Mouse (Mus musculus) cerebellum, adult (tissue): ENCODE measurements at regions not wholly inside any gene's neighbourhood (a gene's known extent, or its start where the extent isn't known, plus 50 kb on each side); places are given as distances from the start of the nearest gene placed in this dataset.

Source experiments
- ATAC-seq: cut with Nextera tagmentation; 2 replicates; pipeline ENCODE4 v1.9.2; 2017; ENCODE audit warnings: mild to moderate bottlenecking, moderate library complexity, mixed read lengths; ENCODE audit not compliant: insufficient number of reproducible peaks, low FRiP score, low TSS enrichment

DNA sequence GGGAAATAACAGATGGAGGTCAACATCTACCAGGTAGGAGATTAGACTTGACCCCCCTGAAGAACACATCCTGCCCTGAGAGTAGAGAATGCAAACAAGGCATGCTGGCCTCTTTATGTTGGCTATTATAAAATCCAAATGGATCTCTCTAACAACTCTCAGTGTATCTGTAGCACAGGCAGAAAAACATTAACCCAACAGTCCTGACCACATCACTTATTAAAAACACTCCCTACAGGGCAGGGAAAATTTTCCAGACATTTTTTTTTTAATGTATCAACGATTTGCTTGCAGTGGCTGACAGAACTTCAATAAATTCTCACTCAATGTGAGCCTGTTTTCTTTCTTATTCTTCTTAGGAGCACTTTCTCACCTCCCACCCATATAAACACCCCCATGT lies 511.4 kb downstream of the Cdk5rap2 start:
- no peak for ATAC-seq

DNA sequence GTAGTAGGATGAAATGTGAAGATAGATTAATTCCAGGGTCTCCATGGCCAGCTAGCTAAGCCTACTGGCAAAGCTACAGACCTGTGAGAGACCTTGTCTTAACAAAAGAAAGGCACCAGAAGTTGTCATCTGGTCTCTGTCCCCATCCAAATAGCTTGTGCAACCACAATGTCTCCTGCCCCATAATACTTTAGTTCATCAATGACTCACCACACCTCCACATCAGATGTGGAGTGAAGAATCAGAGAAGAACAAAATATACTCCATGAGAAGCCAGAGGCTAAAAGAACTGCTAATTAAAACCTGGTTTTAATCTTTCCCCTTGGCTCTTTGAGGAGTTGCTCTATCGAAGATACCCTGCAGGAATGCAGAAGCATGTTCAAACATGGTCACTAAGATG lies 514.1 kb downstream of the Cdk5rap2 start:
- ATAC-seq: no peak

DNA sequence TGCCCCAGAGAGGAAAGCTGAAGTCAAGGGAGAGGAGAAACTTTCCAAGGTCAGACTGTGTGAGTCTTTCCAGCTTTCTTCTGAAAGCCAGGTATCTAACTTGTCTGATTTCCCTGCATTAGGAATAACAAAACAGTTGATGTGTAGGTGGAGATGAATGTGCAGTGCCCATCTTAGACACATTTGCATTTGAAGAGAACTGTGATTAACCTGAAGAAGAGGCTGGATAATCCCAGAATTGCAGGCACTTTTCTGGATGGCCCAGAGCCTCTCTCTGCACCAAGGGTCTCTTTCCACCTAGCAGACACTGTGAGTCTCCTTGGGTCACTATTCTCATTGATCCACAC lies 517.4 kb downstream of the Cdk5rap2 start:
- ATAC-seq: no peak

DNA sequence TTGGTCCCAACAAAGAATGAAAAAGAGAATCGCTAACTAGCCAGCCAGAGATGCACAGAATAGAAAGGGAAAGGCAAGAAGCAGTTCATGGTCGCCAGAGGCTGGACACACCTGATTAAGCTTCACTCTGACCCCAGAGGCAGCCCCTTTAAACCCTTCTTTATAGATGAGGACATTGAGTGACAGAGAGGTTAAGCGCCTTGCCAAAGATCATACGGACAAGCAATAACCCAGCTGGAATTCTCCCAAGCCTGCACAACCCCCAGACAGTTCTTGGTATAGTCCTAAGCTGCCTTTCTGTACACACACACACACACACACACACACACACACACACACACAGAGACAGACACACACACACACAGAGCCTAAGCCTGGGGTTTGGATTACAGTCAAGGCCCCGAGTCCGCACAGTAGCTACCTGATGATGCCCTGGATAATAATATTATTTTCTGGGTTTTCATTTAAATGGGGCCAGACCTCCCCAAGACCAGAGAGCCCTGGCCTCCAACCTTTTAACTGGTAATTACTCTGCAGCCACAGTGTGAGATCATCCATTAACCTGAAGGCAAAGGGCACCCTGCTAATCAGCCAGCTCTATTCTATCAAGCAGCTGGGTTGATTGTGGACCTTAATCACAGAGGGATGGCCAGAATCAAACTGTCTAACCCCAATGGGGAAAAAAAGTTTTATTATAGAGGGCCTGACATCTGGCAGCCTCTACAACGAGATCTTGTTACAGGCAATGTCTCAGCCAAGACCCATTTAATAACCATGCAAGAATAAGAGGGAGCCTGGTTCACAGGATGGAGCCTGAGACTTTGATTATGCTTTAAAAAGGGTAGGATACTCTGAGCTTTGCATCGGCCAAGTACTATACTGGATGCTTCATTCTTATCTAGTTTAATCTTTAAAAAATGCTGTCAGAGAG lies 518.1 kb downstream of the Cdk5rap2 start:
- no peak for ATAC-seq

DNA sequence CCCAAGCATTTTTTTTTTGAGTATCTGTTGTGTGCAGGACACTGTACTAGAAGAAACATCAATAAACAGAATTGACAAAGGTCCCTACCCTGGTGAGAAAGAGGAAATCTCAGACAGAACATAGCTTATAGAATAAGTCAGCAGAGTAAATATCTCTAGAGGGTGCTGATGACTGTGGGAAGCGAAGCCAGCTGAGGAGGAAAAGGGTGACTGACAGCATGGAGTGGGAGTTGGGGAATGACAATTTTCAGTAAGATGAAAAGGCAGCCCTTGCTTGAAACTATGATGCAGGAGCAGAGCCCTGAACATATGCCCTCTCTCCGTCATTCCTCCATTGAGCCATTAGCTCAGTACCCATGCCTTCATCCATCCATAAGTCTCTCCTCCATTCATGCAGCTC lies 519.6 kb downstream of the Cdk5rap2 start:
- ATAC-seq: no peak

DNA sequence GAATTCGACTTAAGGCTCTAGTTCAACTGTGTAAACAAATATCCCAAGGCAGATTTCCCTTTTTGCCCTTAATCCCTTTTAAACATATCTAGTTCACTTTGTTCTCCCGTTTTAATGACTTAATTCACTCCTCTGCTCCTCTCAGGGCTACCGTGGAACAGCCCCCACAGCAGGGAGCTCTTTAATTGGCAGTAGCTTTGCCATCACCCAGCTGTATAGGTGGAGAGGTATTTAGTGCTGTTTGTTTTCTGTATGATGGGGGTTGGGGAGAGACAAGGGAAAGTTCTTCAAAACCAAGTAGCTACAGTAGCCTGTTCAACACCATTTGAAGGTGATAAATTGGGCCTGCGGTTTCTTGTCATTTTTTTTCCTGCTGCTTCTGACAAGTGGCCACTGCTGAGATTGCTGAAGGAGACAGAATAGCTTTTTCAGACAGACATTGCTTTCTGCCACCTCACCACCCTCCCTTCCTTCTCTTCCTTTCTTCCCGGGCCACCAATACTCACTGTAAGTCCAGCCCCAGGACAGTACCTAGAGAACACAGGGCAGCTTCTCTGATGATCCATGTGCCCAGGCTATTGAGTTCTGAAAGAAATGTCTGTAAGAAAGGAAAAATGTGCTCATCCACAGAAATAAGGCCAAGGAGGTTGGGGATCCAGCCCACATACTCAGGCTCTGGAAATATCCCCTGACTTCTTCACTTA lies 520.2 kb downstream of the Cdk5rap2 start:
- ATAC-seq: no peak

DNA sequence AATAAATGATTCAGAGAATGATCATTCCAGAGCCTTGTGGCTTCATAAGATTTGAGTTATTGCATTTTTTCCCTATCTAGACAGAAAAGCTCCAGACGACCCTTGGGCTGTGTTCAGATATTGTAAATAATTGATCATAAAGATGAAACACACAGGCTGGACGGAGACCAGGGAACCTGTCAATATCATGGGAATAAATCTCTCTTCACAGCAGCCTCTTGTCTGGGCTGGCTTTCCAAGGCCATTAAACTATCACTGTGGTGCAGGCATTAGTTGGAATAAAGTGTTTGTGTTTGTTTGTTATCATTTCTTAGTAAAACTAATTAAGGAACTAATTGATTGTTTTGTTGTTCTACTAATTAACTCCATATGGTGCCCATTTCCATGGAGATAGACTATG lies 533.5 kb downstream of the Cdk5rap2 start:
- ATAC-seq: no peak

DNA sequence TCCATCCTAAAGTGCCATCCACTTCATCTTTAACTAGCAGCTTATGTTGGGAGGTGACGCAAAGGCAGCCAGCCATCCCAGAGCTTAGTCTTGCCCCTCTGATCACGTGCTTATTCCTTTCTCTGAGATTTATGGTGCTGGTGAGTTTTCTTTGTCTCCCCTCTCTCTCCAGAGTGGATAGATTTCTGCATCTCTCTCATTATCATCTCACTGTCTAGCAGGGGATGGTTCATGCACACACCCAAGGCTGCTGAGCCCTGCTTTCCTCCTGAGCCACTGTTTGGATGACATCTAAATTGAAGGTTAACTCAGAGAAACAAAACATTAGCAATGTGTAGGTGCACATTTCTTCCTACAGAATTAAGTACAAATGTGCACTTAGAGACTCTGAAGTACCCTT lies 539.6 kb downstream of the Cdk5rap2 start:
- no peak for ATAC-seq

DNA sequence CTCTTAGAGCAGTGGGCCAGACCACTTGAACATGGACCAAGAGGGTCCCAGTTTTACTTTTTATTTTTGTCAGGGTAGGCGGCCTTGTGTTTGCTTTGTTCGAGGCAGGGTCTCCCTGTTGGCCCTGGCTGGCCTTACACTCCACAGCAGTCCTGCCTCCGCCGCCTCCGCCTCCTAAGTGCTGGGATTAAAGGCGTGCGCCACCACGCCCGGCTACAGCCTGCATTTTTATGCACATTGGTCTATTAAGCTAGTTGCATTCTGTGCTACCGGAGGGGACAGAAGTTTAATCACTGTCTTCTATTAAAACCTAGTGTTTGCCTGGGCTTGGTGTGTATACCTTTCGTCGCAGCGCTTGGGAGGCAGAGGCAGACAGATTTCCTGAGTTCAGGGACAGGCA lies 555.2 kb downstream of the Cdk5rap2 start:
- no peak for ATAC-seq

DNA sequence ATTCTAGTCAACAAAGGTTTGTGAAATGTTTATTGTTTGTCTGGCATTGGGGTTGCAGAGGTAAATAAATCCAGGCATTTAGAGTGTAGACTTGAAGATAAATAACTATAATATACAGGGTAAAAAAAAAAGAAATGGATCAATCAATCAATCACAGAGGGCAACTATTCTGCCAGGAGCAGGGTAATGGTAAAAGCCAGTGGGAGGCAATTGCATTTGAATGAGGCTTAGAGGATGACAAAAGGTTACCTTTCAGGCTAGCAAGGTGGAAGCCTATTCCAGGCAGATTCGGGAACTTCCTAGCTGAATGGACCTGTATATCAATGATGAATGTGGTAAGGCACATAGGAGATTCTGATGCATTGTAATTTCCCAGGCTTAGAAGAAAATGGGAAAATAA lies 557.6 kb downstream of the Cdk5rap2 start:
- no peak for ATAC-seq

DNA sequence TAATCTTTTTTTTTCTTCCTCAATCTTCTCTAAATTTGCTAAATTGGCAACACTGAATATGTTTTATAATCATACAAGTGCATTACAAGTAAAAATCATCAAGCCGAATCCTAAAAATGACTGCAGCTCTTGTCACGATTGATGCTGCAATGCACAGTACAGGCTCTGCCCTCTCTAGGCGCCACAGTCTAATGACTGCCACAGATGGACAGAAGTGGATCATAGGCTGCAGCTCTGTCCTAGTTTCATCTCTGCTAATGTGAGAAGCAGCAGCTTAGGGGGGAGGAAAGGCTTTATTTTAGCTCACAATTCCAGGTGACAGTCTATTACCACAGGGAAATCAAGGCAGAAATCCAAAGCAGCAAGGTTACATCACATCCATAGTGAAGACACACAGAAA lies 560.8 kb downstream of the Cdk5rap2 start:
- ATAC-seq: peak; percentile 73; the same call in 1 of the 2 replicates

DNA sequence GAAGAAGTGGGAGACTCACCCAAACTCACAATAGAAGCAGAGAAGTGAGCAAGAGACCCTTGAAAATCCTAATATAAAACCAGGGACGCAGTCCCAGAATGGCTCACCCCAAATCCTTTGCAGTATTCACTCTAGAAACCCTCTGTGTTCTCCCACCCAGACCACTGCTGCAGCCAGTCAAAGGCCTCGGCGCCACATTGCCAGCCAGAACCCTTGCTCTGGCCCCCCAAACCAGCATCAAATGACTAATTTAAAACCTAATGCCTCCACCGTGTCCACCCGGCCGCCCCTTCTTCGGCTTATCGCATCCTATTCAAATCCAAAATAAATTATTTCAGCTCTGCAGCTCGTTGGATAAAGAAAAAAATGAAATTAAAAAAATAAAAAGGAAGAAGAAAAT lies 570.4 kb downstream of the Cdk5rap2 start:
- no peak for ATAC-seq

DNA sequence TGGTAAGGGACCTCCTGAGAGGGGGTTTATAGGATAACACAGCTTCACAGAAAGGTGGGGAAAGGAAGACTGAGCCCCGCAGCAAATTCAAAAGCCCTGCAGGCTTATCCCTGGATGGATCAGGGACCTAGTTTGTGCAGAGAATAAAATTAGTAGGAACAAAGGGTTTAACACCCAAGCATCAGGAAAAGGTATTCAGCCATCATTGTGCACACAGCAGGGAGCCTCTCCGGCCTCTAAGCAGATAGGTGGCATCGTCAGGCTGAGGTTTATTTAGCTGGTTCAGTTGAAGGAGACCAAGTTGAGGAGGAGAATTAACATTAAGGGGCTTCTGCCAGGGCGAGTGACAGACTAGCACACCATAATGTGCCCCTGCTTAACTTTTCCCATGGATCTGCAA lies 571.3 kb downstream of the Cdk5rap2 start:
- ATAC-seq: no peak

DNA sequence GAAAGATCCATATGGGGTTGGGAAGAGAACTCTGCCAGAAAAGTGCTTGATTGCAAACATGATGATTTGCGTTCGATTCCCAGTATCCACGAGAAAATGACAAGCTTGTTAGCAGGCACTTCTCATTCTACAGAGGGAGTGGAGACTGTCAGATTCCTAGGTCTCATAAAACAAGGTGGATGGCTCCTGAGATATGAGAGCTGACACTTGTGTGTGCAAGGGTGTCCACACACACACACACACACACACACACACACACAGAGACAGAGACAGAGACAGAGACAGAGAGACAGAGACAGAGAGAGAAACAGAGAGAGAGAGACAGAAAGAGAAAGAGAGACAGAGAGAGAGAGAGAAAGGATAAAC lies 585.4 kb downstream of the Cdk5rap2 start:
- no peak for ATAC-seq

DNA sequence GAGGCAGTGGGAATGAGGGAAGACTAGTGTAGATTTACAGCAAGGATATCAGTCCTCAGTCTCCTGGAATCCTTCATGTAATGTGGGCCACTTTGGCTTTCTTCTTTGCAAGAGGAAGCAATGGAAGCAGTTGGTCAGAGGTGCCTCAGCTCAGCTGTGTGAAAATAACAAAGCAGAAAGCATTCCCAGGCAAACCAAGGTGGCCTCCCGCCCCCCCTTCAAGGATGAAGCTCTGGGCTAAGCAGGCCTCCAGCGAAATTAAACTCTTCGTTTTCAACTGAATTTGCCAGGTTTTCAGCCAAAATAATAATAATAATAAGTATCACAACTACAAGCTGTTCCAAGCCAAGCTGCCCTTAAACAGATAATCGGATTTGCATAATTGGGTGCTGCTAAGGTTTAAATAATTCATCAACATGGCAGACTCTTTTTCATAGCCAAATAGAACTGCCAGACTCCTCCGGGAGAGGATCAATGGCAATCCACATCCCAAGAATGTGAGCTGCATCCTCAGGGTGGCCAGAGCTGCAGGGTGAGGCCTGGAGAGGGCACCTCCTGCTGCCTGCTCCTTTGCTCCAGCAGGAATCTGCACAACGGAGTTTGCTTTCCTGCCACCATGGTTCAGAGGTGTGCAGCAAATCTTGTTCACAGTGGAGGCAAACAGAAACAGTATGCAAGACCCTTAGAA lies 585.9 kb downstream of the Cdk5rap2 start:
- no peak for ATAC-seq

DNA sequence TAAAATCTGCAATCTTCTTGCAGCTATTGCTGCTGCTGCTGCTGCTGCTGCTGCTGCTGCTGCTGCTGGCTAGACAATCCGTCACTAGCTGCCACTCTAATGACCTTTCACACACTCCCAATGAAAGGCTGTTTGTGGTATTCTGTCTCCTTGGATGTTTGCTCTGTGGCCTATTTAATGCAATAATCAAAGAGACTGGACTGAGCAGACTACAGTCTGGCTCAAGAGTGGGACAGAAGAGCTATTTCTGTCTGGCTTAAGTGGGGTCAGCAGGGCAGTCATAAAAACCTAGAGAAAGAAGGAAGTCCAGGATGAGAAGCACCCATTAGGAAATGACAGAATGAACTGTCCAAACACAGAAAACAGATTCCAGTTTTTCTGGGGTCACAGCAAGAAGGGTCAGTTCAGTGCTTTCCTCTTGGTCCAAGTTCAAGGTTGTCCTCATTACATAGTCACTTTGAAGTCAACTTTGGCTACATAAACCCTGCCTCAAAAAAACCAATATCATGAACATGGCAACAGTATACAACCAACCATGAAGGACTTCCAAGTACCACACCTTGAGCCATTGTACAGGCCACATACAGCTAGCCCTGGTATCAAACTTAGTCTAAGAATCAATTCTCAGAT lies 586.8 kb downstream of the Cdk5rap2 start:
- ATAC-seq: no peak

DNA sequence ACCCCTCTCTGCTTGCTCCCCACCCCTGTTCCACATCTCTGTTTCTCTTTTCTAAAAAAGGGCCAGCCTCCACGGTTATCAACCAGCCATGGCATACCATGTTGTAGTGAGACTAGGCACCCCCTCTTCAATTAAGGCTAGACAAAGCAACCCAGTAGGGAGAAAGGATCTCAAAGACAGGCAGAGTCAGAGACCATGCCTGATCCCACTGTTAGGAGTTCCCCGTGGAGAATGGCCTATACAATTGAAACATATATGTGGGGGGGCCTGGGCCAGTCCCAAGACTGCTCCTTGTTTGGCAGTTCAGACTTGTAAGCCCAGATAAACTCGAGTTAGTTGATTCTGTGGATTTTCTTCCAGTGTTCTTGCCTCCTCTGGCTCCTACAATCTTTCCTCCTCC lies 591.4 kb downstream of the Cdk5rap2 start:
- ATAC-seq: no peak

DNA sequence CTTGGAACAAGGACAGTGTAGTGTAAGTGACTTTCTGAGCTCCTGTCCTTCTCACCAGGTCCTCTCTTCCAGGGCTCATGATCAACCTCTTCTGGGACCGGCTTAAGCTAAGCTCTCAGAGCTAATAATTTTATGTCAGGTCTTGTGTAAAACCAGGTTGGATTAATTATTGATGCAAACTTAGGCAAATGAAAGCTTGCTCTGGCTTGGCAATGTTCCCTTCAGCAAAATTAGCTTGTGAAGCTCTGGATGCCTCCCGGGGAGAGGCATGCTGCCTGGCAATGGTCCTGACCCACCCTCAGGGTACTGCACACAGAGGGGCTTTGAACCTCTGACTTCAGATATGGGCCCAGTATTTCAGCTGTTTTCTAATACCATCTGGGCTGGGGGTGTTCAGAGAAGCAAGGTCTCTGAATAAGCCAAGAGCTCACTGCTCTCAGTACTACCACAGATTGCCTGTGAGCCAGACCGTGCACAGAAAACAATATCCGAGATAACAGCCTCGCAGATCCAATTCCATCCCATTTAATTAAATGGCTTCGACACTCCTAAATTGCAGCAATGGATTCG lies 624.7 kb downstream of the Cdk5rap2 start:
- no peak for ATAC-seq

DNA sequence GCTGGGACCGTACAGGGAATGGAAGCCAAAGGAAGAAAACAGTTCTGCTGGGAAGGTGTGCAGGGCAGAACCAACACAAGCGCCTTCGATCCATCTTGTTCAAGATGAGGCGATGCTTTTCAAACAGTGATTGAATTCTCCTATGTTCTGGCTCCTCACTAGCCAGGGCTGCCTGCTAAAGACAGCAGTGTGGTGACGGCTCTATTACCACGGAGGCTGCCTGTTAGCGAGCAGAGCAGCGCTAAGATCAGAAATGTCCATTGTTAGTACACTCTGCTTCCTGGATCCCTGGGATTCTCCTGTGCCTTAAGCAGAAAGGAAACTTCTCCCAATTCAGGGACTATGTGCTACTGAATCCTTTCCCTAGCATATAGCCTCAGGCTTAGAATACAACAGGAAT lies 629.0 kb downstream of the Cdk5rap2 start:
- ATAC-seq: no peak

DNA sequence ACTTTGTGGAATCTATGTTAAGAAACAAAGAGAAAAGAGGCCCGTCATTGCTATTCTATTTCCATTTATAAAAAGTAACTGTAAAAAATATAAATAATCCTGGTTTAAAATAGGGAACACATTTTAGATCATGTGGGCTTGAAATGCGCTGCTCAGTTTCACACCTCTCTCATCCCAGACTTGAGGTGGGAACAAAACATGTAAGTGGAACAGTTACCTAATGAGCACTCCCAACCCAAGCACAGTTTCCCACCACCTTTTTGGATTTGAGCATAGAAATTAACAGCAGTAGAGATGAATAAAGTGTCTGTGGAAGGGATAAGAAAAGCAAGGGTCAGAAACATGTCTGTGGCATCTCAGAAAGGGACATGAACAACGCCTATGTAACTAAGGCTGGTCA lies 648.4 kb downstream of the Cdk5rap2 start:
- ATAC-seq: no peak

DNA sequence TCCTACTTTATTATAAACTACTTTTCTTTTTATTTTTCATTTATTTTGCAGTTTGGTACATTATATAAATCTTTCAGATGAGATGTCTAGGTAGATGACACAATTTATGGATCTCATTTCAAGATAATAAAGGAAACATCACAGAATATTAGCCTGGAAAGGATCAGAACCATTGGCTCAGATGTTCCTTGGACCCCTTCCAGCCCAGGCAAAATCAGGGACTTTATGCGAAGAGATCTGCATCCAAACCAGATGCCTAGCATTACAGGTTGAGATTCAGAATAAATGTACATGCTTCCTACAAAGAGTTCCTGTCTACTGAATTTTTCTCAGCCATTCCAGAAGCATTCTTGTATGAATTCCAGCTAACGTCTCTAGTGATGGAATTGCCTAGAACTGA lies 650.6 kb downstream of the Cdk5rap2 start:
- no peak for ATAC-seq
